Mouse (Mus musculus) limb, embryonic 12.5 days (tissue): Measurements from ENCODE around the gene Olfr248. TPM values are rescaled to one million over a fixed set of nuclear protein-coding genes. Genes with fewer than 3 reads are reported as not detected.

Experiments
- polyA plus RNA-seq: library from polyadenylated mRNA; unstranded; fragments of >200 nt; fragmentation: Nextera tagmentation; extraction: Ambion mirVana; gene quantifications from 2 replicates; pipeline ENCODE4 v1.2.1, GENCODE M21; 2016

Gene Olfr248
- polyA plus RNA-seq, 1 experiment from 2014 or later, result not detected

Other genes starting within 250 kb of the Olfr248 start
- not detected in 2 replicates for gene Olfr420, start 235.4 kb upstream of the Olfr248 start, polyA plus RNA-seq
- 0.95 and 1.1 TPM in 2 replicates for gene Spta1, start 218.3 kb upstream of the Olfr248 start, polyA plus RNA-seq
- gene Olfr419, start 139.0 kb upstream of the Olfr248 start, polyA plus RNA-seq, result not detected in 2 replicates
- gene Mptx1, start 60.5 kb upstream of the Olfr248 start, polyA plus RNA-seq, result not detected in 2 replicates
- not detected in 2 replicates for gene Olfr417, start 25.9 kb upstream of the Olfr248 start, polyA plus RNA-seq
- not detected in 2 replicates for gene Olfr414, start 33.0 kb downstream of the Olfr248 start, polyA plus RNA-seq
- gene Olfr220, start 51.0 kb downstream of the Olfr248 start, polyA plus RNA-seq, result not detected in 2 replicates
- gene Fmn2, start 110.8 kb downstream of the Olfr248 start, polyA plus RNA-seq, result 1.2 and 2.6 TPM in 2 replicates